Mouse (Mus musculus): ENCODE measurements around the gene Pakap. TPM values are rescaled to one million over a fixed set of nuclear protein-coding genes. Genes with fewer than 3 reads are reported as not detected.

Pakap gene
- polyA plus RNA-seq, 1 experiment from 2014 or later = 10.7 TPM

DNA sequence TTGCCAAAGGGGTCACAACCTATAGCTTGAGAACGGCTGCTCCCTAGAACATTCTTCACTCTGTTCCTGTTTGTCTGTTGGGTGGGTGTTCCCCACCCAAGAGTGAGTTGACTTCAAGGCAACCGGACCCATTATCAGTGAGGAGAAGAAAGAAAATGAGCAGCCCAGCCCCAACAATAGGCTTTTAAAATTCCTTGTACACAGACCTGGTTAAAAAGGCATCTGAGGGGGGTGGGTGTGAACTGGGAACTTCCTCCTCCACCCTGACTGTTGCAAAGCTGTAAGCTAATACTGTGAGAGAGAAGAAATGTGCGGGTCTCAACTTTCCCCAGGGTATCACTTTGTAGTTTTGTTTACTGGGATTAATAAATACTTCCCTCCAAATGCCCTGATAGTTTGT lies 226.6 kb downstream of the Pakap start:
- 44% methylated on average over 3 of the region's 3 CpGs for WGBS
- H3K4me1 ChIP-seq (ENCODE audit: control insufficient read depth, insufficient read depth, low read length) = no peaks in the 10 kb centered on the region
- no peak overlapping the region for H3K9ac ChIP-seq (replicated peaks; ENCODE audit: low read length)
- no peak overlapping the region for H3K4me2 ChIP-seq (ENCODE audit: low read length)
- no peaks in the 10 kb centered on the region for H3K27me3 ChIP-seq (ENCODE audit: control insufficient read depth, insufficient read depth, low read length)
- DNase-seq = no peak
- no peak overlapping the region for H3K4me3 ChIP-seq (replicated peaks; ENCODE audit: low read depth, low read length)
- H3K9me3 ChIP-seq (ENCODE audit: control insufficient read depth, low read length) = no peaks in the 10 kb centered on the region
- no peak overlapping the region for H3K27ac ChIP-seq (replicated peaks; ENCODE audit: low read depth, low read length)
- H3K36me3 ChIP-seq (ENCODE audit: control insufficient read depth, insufficient read depth, low read length) = no peaks in the 10 kb centered on the region
- ATAC-seq (ENCODE audit: low FRiP score, low TSS enrichment) = no peak

DNA sequence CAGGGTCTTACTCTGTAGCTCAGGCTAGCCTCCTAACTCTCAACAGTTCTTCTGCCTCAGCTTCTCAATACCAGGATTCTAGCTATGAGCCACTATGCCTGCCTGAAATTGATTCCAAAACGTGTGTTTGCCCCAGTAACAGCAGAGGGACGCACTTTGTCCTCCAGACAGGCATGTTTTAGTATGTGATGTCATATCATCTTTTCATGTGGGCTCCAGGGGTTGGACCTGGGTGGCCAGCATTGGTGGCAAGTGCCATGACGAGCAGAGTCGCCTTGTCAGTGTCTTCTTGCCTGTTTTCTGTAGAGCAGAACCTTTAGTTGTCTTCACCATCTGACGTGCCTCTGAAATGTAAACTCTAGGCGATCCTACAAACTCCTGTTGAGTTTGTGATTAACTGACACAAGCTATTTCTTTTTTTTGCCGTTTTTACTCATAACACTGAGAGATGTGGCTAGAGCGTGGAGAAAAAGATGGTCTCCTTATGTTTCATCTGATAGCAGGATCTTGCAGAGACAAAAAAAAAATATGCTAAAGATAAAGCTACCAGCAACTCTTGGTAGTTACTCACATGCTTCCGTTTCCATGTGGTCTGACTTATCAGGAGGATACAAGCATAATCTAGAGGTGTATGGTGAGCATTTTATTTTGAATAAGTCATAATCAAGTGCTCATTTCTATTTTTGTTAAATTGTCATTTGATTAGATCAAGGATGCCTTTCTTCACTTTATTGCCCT lies 229.7 kb downstream of the Pakap start:
- Histone ChIP-seq H3K36me3 (ENCODE audit: control insufficient read depth, insufficient read depth, low read length) (no peaks in the 10 kb centered on the region), H3K4me2 (ENCODE audit: low read length) (no peak overlapping the region), H3K27me3 (ENCODE audit: control insufficient read depth, insufficient read depth, low read length) (no peaks in the 10 kb centered on the region), H3K9ac (replicated peaks; ENCODE audit: low read length) (no peak overlapping the region), H3K4me3 (replicated peaks; ENCODE audit: low read depth, low read length) (no peak overlapping the region), H3K27ac (replicated peaks; ENCODE audit: low read depth, low read length) (no peak overlapping the region), H3K4me1 (ENCODE audit: control insufficient read depth, insufficient read depth, low read length) (no peaks in the 10 kb centered on the region), H3K9me3 (ENCODE audit: control insufficient read depth, low read length) (no peaks in the 10 kb centered on the region)
- 80% methylated on average over 9 of the region's 9 CpGs for WGBS
- DNase-seq (no peak), ATAC-seq (ENCODE audit: low FRiP score, low TSS enrichment) (no peak)

DNA sequence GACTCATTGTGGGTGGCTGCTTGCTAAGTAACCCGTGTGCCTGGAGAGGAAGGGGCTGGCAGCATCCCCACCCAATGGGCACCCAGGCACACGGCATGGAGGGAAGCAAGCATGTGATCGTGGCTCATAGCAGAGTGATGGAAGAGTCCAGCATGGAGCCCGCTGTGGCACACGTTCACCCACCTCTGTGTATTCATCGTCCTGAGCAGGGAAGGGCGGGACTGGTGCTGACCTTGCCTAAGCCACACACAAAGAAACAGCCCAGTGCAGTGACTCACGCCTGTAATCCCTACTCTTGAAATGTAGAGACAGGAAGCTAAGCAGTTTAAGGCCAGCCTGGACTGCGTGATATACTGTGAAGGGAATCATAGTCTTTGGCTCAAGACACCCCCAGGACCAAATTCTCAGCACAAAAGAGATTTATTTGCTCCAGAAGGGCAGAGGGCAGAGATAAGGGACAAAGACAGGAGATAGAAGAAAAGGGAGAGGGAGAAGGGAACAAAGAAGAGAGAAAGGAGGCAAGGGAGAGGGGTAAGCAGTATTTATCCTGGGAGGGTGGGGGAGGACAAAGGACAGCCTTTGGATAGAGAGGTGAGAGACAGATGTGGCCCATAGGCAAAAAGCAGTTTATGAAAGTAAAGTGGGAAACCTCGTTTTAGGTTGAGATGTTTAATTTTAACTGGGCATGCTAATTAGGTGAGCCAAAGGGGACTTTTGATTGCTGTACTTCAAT lies 230.5 kb downstream of the Pakap start:
- H3K9me3 ChIP-seq (ENCODE audit: control insufficient read depth, low read length) = no peaks in the 10 kb centered on the region
- no peak overlapping the region for H3K9ac ChIP-seq (replicated peaks; ENCODE audit: low read length)
- no peaks in the 10 kb centered on the region for H3K4me1 ChIP-seq (ENCODE audit: control insufficient read depth, insufficient read depth, low read length)
- DNase-seq (peak; percentile 46), ATAC-seq (ENCODE audit: low FRiP score, low TSS enrichment) (0 out of 2 replicates have a peak, but pooled peaks have one; percentile 24)
- H3K4me2 ChIP-seq (ENCODE audit: low read length) = no peak overlapping the region
- H3K27ac ChIP-seq (replicated peaks; ENCODE audit: low read depth, low read length) = no peak overlapping the region; the same call in 1 of the 2 replicates
- H3K4me3 ChIP-seq (replicated peaks; ENCODE audit: low read depth, low read length) = no peak overlapping the region
- H3K36me3 ChIP-seq (ENCODE audit: control insufficient read depth, insufficient read depth, low read length) = no peaks in the 10 kb centered on the region
- 7% methylated on average over 10 of the region's 10 CpGs for WGBS
- no peaks in the 10 kb centered on the region for H3K27me3 ChIP-seq (ENCODE audit: control insufficient read depth, insufficient read depth, low read length)

GRCm38 (mm10) chr4:57799297-57799696 lies 231.3 kb downstream of the Pakap start:
- Histone ChIP-seq H3K9me3 (ENCODE audit: control insufficient read depth, low read length) (no peaks in the 10 kb centered on the region), H3K27me3 (ENCODE audit: control insufficient read depth, insufficient read depth, low read length) (no peaks in the 10 kb centered on the region), H3K4me3 (replicated peaks; ENCODE audit: low read depth, low read length) (no peak overlapping the region), H3K4me1 (ENCODE audit: control insufficient read depth, insufficient read depth, low read length) (no peaks in the 10 kb centered on the region), H3K36me3 (ENCODE audit: control insufficient read depth, insufficient read depth, low read length) (no peaks in the 10 kb centered on the region), H3K9ac (replicated peaks; ENCODE audit: low read length) (no peak overlapping the region), H3K27ac (replicated peaks; ENCODE audit: low read depth, low read length) (no peak overlapping the region), H3K4me2 (ENCODE audit: low read length) (no peak overlapping the region)
- WGBS = 55% methylated on average over 1 of the region's 1 CpGs
- no peak for DNase-seq
- ATAC-seq (ENCODE audit: low FRiP score, low TSS enrichment) = no peak

DNA sequence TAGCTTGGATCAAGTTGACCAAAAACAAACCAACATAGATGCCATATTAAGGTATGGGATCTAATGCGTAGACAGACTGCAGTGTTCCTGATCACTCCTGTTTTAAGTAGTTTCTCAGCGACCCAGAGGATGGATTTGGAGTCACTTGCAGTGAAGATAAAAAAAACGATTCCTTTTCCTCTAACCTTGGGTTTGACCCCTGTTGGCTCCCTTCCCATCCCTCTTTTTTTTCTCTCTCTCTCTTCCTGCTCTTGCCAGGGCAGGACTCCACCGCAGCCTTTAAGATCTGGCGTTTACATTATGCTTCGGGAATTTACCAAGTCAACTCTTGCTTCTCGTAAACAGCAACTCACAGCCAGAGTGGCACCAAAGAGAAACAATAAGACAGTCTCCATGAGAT lies 233.3 kb downstream of the Pakap start:
- WGBS = 87% methylated on average over 7 of the region's 7 CpGs
- ATAC-seq (ENCODE audit: low FRiP score, low TSS enrichment) (no peak), DNase-seq (no peak)
- no peaks in the 10 kb centered on the region for H3K27me3 ChIP-seq (ENCODE audit: control insufficient read depth, insufficient read depth, low read length)
- no peak overlapping the region for H3K9ac ChIP-seq (replicated peaks; ENCODE audit: low read length)
- no peak overlapping the region for H3K4me2 ChIP-seq (ENCODE audit: low read length)
- H3K27ac ChIP-seq (replicated peaks; ENCODE audit: low read depth, low read length) = no peak overlapping the region
- no peaks in the 10 kb centered on the region for H3K4me1 ChIP-seq (ENCODE audit: control insufficient read depth, insufficient read depth, low read length)
- no peak overlapping the region for H3K4me3 ChIP-seq (replicated peaks; ENCODE audit: low read depth, low read length)
- H3K36me3 ChIP-seq (ENCODE audit: control insufficient read depth, insufficient read depth, low read length) = no peaks in the 10 kb centered on the region
- H3K9me3 ChIP-seq (ENCODE audit: control insufficient read depth, low read length) = no peaks in the 10 kb centered on the region

DNA sequence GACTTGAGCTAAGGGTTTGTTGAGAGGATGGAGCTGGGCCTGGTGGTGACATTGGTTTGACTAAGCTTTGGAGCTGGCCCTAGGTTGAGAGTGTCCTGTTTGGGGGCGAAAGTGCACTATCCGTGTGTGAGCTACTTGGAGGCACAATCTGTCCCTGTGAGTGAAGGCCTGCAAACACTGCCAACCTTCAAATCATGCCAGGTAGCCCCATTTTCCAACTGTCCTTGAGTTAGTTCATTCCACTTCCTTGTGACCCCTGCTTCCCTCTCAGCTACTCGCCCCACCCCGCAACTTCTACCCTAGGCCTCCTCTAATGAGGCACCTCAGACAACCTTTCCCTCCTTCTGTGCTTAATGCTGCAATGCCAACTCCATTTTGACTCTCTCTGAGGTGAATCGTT lies 234.0 kb downstream of the Pakap start:
- Histone ChIP-seq H3K9me3 (ENCODE audit: control insufficient read depth, low read length) (no peaks in the 10 kb centered on the region), H3K4me1 (ENCODE audit: control insufficient read depth, insufficient read depth, low read length) (no peaks in the 10 kb centered on the region), H3K27ac (replicated peaks; ENCODE audit: low read depth, low read length) (no peak overlapping the region), H3K4me2 (ENCODE audit: low read length) (no peak overlapping the region), H3K4me3 (replicated peaks; ENCODE audit: low read depth, low read length) (no peak overlapping the region), H3K27me3 (ENCODE audit: control insufficient read depth, insufficient read depth, low read length) (no peaks in the 10 kb centered on the region), H3K9ac (replicated peaks; ENCODE audit: low read length) (no peak overlapping the region), H3K36me3 (ENCODE audit: control insufficient read depth, insufficient read depth, low read length) (no peaks in the 10 kb centered on the region)
- WGBS = 94% methylated on average over 5 of the region's 5 CpGs
- ATAC-seq (ENCODE audit: low FRiP score, low TSS enrichment) = no peak
- no peak for DNase-seq

GRCm38 (mm10) chr4:57802411-57802810 lies 234.4 kb downstream of the Pakap start:
- 84% methylated on average over 3 of the region's 3 CpGs for WGBS
- Histone ChIP-seq H3K27me3 (ENCODE audit: control insufficient read depth, insufficient read depth, low read length) (no peaks in the 10 kb centered on the region), H3K9ac (replicated peaks; ENCODE audit: low read length) (no peak overlapping the region), H3K27ac (replicated peaks; ENCODE audit: low read depth, low read length) (no peak overlapping the region), H3K4me1 (ENCODE audit: control insufficient read depth, insufficient read depth, low read length) (no peaks in the 10 kb centered on the region), H3K9me3 (ENCODE audit: control insufficient read depth, low read length) (no peaks in the 10 kb centered on the region), H3K36me3 (ENCODE audit: control insufficient read depth, insufficient read depth, low read length) (no peaks in the 10 kb centered on the region), H3K4me2 (ENCODE audit: low read length) (no peak overlapping the region), H3K4me3 (replicated peaks; ENCODE audit: low read depth, low read length) (no peak overlapping the region)
- ATAC-seq (ENCODE audit: low FRiP score, low TSS enrichment) (no peak), DNase-seq (no peak)

DNA sequence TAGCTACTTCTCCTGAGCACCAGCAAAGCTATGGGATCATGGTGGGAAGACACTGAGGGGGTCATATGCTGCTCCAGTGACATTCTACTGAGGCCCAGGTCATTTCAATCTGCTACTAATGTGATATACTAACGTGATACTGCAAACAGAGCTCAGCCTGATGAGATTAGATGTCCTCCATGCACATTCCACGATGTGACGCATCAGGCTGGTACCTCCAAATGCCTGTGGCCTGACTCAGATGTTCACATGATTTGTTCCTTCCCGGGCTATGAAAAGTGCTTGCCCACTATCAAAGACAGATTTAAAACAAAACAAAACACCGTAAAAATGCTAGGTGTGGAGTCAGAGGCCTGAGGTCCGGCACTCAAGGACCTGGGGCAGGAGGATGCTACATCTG lies 236.9 kb downstream of the Pakap start:
- Histone ChIP-seq H3K4me2 (ENCODE audit: low read length) (no peak overlapping the region), H3K9me3 (ENCODE audit: control insufficient read depth, low read length) (no peaks in the 10 kb centered on the region)
- ATAC-seq (ENCODE audit: low FRiP score, low TSS enrichment) = no peak

GRCm38 (mm10) chr4:57809449-57809848 lies 241.5 kb downstream of the Pakap start:
- Histone ChIP-seq H3K27ac (replicated peaks; ENCODE audit: low read depth, low read length) (no peak overlapping the region), H3K9me3 (ENCODE audit: control insufficient read depth, low read length) (no peaks in the 10 kb centered on the region), H3K4me2 (ENCODE audit: low read length) (no peak overlapping the region), H3K9ac (replicated peaks; ENCODE audit: low read length) (no peak overlapping the region), H3K27me3 (ENCODE audit: control insufficient read depth, insufficient read depth, low read length) (no peaks in the 10 kb centered on the region), H3K4me3 (replicated peaks; ENCODE audit: low read depth, low read length) (no peak overlapping the region), H3K36me3 (ENCODE audit: control insufficient read depth, insufficient read depth, low read length) (no peaks in the 10 kb centered on the region), H3K4me1 (ENCODE audit: control insufficient read depth, insufficient read depth, low read length) (no peaks in the 10 kb centered on the region)
- 94% methylated on average over 4 of the region's 4 CpGs for WGBS
- ATAC-seq (ENCODE audit: low FRiP score, low TSS enrichment) (no peak), DNase-seq (no peak)

More for the DNA sequence above, 236.9 kb downstream of the Pakap start:
- Histone ChIP-seq H3K27me3 (ENCODE audit: control insufficient read depth, insufficient read depth, low read length) (no peaks in the 10 kb centered on the region), H3K9ac (replicated peaks; ENCODE audit: low read length) (no peak overlapping the region), H3K4me1 (ENCODE audit: control insufficient read depth, insufficient read depth, low read length) (no peaks in the 10 kb centered on the region), H3K27ac (replicated peaks; ENCODE audit: low read depth, low read length) (no peak overlapping the region), H3K36me3 (ENCODE audit: control insufficient read depth, insufficient read depth, low read length) (no peaks in the 10 kb centered on the region), H3K4me3 (replicated peaks; ENCODE audit: low read depth, low read length) (no peak overlapping the region)
- 83% methylated on average over 6 of the region's 6 CpGs for WGBS
- DNase-seq = no peak
